Mouse (Mus musculus): ENCODE measurements around the gene 5730455P16Rik.

DNA sequence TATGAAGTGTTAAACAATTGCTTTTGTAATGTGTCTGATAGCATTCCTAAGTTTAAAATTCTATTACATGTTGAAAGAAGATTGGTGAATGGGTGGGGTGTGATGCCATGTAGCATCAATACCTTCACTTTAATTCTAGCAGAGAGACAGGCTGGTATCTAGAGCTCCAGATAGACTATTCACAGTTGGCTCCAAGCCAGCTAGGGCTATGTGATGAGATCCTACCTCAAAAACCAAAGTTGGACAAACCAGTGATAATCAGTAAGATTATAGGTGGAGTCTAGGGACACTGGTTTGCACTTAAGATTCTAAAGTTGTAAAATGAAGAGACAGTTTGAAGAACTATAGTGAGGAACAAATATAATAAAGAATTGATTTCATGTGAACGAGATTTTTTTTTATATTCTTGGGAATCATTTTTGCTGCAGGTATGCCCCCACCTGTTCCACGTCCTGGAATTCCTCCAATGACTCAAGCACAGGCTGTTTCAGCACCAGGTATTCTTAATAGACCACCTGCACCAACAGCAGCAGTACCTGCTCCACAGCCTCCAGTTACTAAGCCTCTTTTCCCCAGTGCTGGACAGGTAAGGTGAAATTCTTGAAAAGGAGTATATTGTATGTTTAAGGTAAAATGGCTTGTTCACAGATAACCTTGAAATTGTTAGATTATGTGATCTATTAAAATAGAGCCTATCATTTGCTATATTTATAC, 13.7 kb upstream of the 5730455P16Rik start:
- no peak for TF ChIP-seq CTCF (conservative IDR thresholded peaks at IDR 0.05; ENCODE audit: insufficient read depth, insufficient read length, low read depth, low read length)
- no peak for TF ChIP-seq POLR2A (IDR thresholded peaks at IDR 0.05; ENCODE audit: low read depth, low read length)

Data from kidney, adult 2 months (tissue).